Mouse (Mus musculus): ENCODE measurements around the gene Colq.

The Colq gene

DNA sequence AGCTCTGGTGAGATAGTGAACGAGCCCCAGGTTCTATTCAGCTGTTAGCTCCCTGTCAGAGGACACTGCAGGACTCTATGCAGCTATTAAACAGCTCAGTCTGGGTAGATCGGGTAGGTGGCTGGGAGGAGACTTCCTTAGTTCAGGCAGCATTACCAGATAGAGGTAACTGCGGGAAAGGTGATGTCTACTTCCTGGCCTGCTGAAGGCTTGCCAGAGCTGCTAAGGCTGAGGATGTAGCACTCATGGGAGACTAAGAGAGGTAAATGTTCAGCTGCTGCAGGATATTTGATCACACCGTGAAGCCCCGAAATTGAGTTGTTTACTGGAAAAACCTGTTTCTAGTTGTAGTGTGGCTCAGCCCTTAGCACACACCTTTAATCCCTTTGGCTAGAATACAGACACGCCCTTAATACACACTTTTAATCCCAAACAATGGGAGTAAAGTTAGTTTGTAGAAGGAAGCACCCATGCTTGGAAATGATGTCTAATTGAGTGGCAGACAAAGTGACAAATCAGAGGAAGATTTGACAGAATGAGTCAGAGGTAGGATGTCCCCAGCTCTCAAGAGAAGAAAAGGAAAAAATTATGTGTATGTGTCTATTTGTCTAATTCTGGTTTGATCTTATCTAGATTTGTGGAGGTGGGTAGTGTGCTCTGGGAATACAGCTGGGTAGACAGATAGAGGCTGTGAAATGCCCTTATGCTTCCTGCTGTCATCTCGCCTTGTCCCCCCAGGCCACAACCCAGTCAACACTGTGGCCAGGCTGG lies 65.9 kb downstream of the Colq start:
- DNase-seq (ENCODE audit: low read depth, low spot score): peak; percentile 52

DNA sequence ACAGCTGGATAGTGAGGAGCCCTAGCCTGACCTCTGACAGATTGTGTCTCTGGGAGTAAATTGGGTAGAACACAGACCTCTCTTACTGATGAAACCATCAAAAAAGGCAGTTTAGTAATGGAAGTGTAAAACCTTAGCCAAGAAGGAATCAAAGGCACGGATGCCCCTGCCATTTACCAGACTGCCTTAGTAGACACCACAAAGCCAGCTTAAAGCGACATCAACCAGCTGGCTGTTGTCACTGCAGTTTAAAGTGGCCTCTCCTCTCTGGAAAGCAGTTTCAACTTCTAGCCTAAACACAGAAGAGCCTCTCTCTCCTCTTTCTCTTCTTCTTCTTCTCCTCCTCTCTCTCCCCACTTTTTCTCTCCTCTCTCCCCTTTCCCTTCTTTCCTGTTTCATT lies 69.8 kb downstream of the Colq start:
- DNase-seq (ENCODE audit: low read depth, low spot score): no peak

DNA sequence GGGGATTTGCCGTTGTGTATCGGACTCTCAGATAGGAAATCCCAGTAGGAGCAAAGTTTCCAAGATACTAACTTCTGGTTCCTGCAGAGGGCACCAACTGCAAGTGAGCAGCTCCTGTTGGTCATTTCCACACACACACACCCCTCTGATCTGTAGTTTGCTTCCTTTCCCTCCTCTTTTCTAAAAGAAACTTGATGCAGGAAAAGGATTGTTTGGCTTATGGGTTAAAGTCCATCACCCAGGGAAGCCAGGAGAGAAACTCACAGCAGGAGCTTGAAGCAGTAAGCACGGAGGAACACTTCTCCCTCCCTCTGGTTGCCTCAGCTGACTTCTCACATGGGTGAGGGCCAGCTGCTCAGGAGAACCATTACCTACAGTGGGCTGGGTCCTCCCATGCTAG lies 72.0 kb downstream of the Colq start:
- no peak for DNase-seq (ENCODE audit: low read depth, low spot score)

DNA sequence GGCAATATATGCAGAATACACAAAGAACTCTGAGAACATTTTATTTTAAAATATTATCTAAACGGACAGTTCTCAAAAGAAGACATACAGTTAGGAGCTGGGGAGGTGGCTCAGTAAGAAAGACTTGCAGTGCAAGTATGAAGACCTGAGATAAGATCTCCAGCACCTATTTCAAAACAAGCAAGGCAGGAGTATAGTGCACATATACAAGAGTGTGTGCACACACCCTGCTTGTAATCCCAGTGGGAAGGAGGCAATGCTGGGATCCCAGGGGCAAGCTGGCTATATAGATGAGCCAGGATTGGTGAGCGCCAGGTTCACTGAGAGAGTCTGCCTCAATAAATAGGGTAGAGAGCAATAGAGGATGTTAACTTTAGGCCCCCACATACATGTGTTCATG lies 75.2 kb downstream of the Colq start:
- no peak for DNase-seq (ENCODE audit: low read depth, low spot score)

DNA sequence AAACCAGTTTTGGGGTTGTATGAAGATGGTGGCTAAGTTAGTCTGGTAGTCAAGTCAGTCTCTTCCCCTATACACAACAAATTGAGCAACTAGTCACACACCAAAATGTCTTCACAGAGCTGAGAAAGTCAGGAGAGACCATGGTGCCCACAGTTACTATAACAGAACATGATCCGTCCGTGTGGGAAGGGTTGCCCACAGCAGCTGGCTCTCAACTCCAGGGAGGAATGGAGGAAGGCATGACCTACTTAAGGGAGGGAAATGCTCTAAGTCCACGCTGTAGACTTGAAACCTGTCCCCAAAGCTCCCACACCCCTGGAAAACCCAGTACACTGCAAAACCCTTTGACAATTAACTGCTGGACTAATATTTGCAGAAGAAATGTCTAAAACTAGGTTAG lies 80.8 kb downstream of the Colq start:
- no peak for DNase-seq (ENCODE audit: low read depth, low spot score)

DNA sequence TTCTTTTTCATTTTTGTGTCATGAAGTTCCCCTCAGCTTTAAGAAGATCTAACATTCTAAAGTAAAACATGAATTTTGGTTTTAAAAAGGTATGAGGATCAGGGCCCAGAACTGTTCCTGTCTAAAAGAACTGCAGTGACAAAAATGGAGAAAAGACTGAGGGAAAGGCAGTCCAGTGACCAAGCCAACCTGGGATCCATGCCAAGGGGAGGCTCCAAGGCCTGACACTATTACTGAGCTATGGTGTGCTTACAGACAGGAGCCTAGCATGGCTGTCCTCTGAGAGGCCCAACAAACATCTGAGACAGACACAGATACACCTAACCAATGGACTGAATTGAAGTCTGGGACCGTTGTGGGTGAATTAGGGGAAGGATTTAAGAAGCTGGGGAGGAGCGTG lies 81.2 kb downstream of the Colq start:
- no peak for DNase-seq (ENCODE audit: low read depth, low spot score)

DNA sequence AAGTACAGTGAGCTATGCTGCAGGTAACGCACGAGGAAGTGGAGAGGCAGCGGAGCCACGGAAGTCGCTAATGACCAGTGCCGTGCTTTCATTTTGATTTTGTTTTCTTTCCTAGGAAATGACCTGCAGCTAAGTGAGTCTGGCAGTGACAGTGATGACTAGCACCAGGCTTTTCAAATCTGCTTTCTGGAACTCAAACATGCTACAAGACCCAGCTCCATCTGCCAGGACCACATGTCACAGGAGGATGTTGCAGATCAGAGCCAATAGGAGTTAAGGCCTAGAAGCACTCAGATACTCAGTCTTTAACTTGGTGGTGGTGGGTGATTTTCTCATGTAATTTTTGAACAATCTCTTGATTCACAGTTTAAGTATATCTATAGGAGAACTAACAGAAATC lies 84.7 kb downstream of the Colq start:
- no peak for DNase-seq (ENCODE audit: low read depth, low spot score)

DNA sequence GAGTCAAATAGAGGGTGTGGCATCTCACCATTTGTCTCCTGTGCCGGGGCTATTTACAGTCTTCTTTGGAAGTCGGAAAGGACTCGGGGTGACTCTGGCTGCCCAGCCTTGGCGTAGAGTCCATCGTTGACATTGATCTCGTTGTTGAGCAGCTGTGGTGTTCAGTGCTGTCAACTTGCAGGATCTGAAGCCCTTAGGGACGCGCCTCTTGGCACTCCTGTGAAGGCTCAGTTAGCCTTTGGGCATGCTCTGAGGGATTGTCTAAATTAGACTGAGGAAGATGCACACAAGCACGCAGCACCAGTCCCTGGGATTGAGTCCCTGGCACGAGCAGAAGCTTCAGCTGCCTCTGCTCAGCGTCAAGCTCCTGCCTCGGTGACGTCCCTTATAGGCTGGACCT lies 87.7 kb downstream of the Colq start:
- DNase-seq (ENCODE audit: low read depth, low spot score): no peak

DNA sequence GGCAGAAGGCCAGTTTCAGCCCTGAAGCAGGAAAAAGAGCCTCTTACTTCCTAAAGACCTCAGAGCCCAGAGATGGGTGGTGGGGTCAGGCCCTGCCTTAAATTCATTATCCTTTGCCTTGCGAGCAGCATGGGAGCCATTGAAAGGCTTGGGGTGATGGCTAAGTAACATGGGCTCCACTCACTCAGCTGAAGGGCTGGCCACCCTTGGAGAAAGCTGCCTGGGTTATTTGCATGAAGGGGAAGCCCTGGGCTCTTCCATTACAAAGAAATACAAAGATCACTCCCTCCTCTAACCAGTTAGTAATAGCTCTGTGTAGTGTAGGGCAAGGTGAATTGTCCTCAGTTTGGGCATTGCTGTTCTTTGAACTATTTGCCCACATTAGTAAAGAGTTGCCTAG lies 91.6 kb downstream of the Colq start:
- DNase-seq (ENCODE audit: low read depth, low spot score): no peak

DNA sequence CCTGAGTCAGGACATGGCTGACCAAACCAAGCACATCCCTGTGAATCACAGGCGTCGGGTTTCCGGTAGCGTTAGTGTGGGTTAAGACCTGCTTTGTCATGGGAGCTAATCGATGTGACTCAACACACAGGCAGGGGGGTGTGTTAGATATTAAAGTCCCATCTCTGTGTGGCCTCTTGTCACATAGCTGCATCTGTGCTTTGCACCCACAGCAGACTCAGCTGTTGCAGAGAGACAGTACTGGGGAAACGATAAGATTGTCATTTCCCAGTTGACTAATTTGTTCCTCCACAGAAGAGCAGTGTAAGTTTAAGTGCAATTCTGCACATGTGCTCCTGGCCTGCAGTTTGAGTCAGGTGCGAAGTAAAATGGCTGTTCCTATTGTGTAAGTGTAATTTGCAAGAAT lies 94.9 kb downstream of the Colq start:
- peak; percentile 36 for DNase-seq (ENCODE audit: low read depth, low spot score)

DNA sequence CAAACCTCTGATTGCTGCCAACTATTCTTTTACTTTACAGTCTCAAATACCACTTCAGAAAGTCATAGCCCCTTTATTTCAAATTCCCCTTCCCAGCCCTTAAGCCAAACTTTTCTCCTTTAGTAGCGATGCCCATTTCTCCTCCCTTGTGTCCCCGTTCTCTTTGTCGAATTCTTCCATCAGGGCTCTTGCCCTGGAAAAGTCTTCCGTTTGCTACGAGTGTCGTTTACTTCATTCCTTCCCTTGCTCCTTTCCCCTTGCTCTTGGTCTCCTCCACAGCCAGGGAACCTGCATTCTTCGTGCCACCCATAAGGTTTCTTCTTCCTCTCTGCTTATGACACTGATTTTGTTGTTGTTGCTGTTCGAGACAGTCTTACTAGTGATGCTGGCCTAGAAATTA lies 95.6 kb downstream of the Colq start:
- peak; percentile 8 for DNase-seq (ENCODE audit: low read depth, low spot score)

DNA sequence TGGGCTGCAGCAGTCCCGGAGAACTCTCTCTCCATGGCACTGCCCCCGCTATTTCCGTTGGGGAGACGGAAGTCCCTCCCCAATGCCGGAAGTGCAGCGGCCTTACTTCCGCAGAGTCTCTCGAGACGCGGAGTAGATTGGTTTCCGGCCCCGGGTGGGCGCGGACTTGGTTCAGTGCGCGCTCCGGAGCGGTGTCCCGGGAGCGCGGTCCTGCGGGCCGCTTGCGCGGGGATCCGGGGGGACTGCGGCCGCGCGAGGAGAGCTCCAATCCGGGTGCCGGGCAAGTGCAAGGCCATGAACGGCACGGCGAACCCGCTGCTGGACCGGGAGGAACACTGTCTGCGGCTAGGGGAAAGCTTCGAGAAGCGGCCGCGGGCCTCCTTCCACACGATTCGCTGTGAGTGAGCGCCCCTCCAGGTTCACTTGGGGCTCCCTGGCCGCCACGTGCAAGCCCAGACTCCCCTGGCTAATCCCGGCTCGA lies 96.1 kb downstream of the Colq start, which contains the start of gene Mettl6:
Gene Mettl6 (minus strand): TSS at position 66 of the 481 bp plus-strand sequence.
- DNase-seq (ENCODE audit: low read depth, low spot score): peak; percentile 94

DNA sequence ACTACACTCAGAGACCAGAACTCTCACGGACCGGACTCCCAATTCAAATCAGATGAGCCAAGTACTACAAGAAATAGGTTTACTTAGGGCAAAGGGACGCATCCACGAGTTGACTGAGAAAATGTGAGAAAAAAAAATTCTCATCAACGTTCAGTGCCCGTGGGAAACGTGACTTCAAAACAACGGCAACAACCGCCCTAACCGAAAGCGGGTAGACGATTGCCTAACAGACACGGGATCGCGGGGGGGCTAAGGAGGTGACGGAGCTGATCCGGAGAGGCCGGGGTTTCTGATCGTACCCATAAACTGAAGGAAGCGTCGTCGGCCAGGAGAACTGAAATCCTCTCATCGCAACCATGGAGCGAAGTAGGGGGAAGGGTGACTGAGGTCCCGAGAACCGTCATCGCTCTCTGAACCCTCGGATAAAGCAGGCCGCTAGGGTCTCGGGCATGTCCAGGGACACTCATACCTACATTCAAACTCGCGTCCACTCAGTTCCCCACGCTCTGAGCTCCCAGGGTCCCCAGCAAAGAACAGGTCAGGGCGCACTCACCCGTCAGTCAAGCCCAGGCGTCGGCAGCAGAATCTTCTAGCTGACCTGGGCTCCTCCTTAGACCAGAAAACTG lies 96.7 kb downstream of the Colq start, which contains the start of gene Eaf1:
Gene Eaf1 (plus strand): TSS at position 51 of the 626 bp plus-strand sequence.
- DNase-seq (ENCODE audit: low read depth, low spot score): peak; percentile 76

DNA sequence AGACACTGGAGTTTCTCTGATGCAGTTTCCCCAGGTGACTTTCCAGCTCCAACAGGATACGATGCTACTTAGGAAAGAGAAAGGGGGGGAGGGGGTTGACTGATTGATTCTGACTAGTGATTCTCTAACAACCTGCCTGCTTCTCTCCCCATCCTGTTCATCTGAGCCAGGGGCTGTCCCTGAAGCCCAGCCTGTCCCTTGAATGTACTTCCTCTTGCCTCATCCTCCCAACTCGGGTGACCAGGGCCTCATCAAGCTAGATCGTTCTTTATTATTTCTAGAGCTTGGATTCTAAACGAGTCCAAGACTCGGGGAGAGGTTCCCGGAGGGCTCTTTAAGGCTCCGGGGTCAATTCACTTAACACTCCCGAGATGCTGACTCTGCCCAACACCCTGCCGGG lies 97.2 kb downstream of the Colq start:
- DNase-seq (ENCODE audit: low read depth, low spot score): peak; percentile 32

DNA sequence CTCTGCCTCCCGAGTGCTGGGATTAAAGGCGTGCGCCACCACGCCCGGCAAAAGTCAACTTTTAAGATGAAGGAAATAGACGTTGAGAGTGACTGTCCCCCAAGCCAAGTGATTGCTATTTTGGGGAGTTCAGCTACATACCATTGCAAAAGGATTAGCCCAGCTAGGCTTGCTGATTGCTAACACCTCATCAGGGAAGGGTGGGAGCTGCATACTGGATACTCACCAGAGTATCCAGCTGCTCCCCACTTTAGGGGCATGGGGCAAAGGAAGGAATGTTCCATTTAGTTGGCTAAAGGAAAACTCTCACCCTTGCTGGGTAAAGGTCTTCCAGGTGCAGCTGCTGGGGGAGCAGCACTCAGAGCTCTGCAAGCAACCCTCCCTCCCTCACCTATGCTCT lies 103.1 kb downstream of the Colq start:
- DNase-seq (ENCODE audit: low read depth, low spot score): no peak

DNA sequence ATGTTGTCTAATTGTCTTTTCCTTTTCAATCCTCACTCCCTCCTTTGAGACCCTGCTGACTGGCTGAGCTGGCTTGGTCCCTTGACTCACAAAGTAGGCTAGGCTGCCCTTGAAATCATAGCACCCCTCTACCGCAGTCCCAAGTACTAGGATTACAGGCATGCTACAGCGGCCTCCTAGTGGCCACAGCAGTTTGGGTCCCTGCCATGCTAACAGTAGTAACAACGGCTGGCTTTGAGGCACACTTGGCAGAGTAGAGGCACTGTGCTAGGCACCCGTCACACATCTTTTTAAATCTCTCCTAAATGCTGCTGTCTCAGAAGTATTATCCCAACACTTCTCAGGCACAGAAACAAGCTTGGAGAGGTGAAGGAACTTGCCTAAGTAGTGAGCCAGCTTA lies 104.7 kb downstream of the Colq start:
- no peak for DNase-seq (ENCODE audit: low read depth, low spot score)

DNA sequence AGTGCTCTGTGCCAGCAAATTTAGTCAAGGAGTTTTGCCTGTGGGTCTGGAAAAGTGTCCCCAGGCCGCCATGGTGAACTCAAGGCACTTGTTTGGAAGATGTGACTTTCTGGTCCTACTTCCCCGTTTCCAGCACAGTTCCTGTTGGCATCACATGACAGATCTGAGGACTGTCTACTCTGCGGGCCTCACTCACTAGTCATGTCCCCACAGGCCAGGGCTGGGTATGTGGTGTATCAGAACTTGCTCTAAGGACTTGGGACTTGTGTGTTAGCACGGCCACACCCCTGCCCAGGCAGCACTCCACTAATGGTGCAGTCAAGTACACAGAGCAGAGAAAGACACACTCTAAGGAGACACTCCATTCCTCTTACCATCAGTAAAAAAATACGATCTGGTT lies 108.7 kb downstream of the Colq start:
- DNase-seq (ENCODE audit: low read depth, low spot score): no peak

DNA sequence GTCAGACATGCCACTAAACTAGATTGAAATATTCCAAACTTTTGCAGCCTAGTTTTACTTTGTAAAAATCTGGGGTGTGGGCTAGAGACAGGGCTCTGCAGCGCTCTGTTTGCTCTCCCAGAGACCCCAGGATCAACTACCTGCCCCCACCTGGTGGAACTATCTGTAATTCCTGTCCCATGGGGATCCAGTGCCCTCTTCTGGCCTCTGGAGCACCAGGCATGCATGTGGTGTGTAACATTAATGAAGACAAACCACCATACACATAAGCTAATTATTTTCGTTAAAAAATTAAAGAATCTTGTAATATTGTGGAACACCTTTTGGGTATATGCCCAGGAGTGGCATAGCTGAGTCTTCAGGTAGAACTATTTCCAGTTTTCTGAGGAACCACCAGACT lies 117.8 kb downstream of the Colq start:
- peak; percentile 14 for DNase-seq (ENCODE audit: low read depth, low spot score)
